8 mouse cellular contexts compared by ENCODE assay signal in genomic region chr4:146483571-146484280, GRCm38 (mm10). TPM values are rescaled to one million over a fixed set of nuclear protein-coding genes. Genes with fewer than 3 reads are reported as not detected.
DNase-seq lines count a peak whose midpoint lies in the region; ATAC-seq and TF ChIP-seq lines count a peak whose summit lies in the region.
"Not testable (repeated sequence)": the region's sequence is repeated elsewhere in the genome, so short reads cannot be mapped to it uniquely, and the experiment has no call there.

No protein-coding gene starts in this region.

- not testable (repeated sequence) for H3K4me3 ChIP-seq in ES-Bruce4 (ENCODE audit: low read depth, low read length); embryonic facial prominence, embryonic 13.5 days; hindbrain, embryonic 13.5 days; layer of hippocampus, adult 2 months; liver, embryonic 16.5 days (ENCODE audit: low read depth, low read length); midbrain, embryonic 15.5 days; stomach, embryonic 16.5 days (replicated peaks; ENCODE audit: low read length)

- peak; percentile 92 for DNase-seq in heart, adult 11 months
- DNase-seq in layer of hippocampus, adult 2 months (ENCODE audit: low spot score in 2 of 2), result not testable (repeated sequence)

- not testable (repeated sequence) for H3K4me2 ChIP-seq in embryonic facial prominence, embryonic 13.5 days; hindbrain, embryonic 13.5 days; liver, embryonic 16.5 days (ENCODE audit: low read depth, low read length); midbrain, embryonic 15.5 days; stomach, embryonic 16.5 days (ENCODE audit: low read depth, low read length)

- H3K36me3 ChIP-seq in ES-Bruce4 (ENCODE audit: control insufficient read depth, insufficient read depth, low read length, poor library complexity, severe bottlenecking); embryonic facial prominence, embryonic 13.5 days; hindbrain, embryonic 13.5 days; liver, embryonic 16.5 days (ENCODE audit: control insufficient read depth, insufficient read depth); midbrain, embryonic 15.5 days (replicated peaks); stomach, embryonic 16.5 days (ENCODE audit: control insufficient read depth, insufficient read depth, low read length): not testable (repeated sequence)

- ATAC-seq in embryonic facial prominence, embryonic 13.5 days (ENCODE audit: insufficient number of reproducible peaks, insufficient read depth, low FRiP score, low TSS enrichment, low read depth), result peak; percentile 35; the same call in 1 of the 2 replicates
- peak; percentile 55; the same call in 1 of the 2 replicates for ATAC-seq in hindbrain, embryonic 13.5 days (ENCODE audit: low FRiP score)
- peak; percentile 23 for ATAC-seq in liver, embryonic 16.5 days (ENCODE audit: low read depth)
- ATAC-seq in midbrain, embryonic 15.5 days (replicated peaks), result peak; percentile 57
- ATAC-seq in stomach, embryonic 16.5 days (ENCODE audit: insufficient read depth, low FRiP score), result peak; percentile 54

- WGBS in embryonic facial prominence, embryonic 13.5 days, result 72% methylated on average over 13 of the region's 13 CpGs
- 75% methylated on average over 13 of the region's 13 CpGs for WGBS in hindbrain, embryonic 13.5 days
- 56% methylated on average over 13 of the region's 13 CpGs for WGBS in liver, embryonic 16.5 days (ENCODE audit: insufficient replicate concordance)
- WGBS in midbrain, embryonic 15.5 days, result 74% methylated on average over 13 of the region's 13 CpGs
- 70% methylated on average over 13 of the region's 13 CpGs for WGBS in stomach, embryonic 16.5 days

- H3K27ac ChIP-seq in ES-Bruce4 (ENCODE audit: insufficient read depth, low read length); embryonic facial prominence, embryonic 13.5 days; hindbrain, embryonic 13.5 days; layer of hippocampus, adult 2 months; liver, embryonic 16.5 days (ENCODE audit: low read length); midbrain, embryonic 15.5 days; stomach, embryonic 16.5 days (ENCODE audit: low read length): not testable (repeated sequence)

- not testable (repeated sequence) for H3K27me3 ChIP-seq in ES-Bruce4 (ENCODE audit: control insufficient read depth, insufficient read depth, low read length, poor library complexity, severe bottlenecking); embryonic facial prominence, embryonic 13.5 days; hindbrain, embryonic 13.5 days; liver, embryonic 16.5 days (ENCODE audit: control insufficient read depth, insufficient read depth, low read depth, low read length); midbrain, embryonic 15.5 days (replicated peaks); stomach, embryonic 16.5 days (ENCODE audit: control insufficient read depth, insufficient read depth, low read length)

- H3K9ac ChIP-seq in ES-Bruce4 (ENCODE audit: low read depth, poor library complexity, severe bottlenecking); embryonic facial prominence, embryonic 13.5 days; hindbrain, embryonic 13.5 days; liver, embryonic 16.5 days (ENCODE audit: low read depth, low read length); midbrain, embryonic 15.5 days; stomach, embryonic 16.5 days (ENCODE audit: low read length): not testable (repeated sequence)

- not testable (repeated sequence) for TF ChIP-seq EP300 in ES-Bruce4 (IDR thresholded peaks at IDR 0.05; ENCODE audit: insufficient read depth, low read depth, low read length)

- TF ChIP-seq CTCF in ES-Bruce4 (IDR thresholded peaks at IDR 0.05; ENCODE audit: low read depth, low read length), result peak; percentile 76
- peak; percentile 39 for TF ChIP-seq CTCF in layer of hippocampus, adult 2 months (conservative IDR thresholded peaks at IDR 0.05)

- not testable (repeated sequence) for H3K4me1 ChIP-seq in ES-Bruce4 (ENCODE audit: control insufficient read depth, insufficient read depth, low read length); embryonic facial prominence, embryonic 13.5 days; hindbrain, embryonic 13.5 days (replicated peaks); liver, embryonic 16.5 days (ENCODE audit: control insufficient read depth, low read depth, low read length); midbrain, embryonic 15.5 days; stomach, embryonic 16.5 days (ENCODE audit: control insufficient read depth, insufficient read depth, low read length)

- TF ChIP-seq POLR2A in ES-Bruce4 (IDR thresholded peaks at IDR 0.05; ENCODE audit: insufficient read depth, low read length), result not testable (repeated sequence)

- H3K9me3 ChIP-seq in ES-Bruce4 (replicated peaks; ENCODE audit: control insufficient read depth, insufficient read depth, low read length, poor library complexity, severe bottlenecking), result not testable (repeated sequence)
- H3K9me3 ChIP-seq in embryonic facial prominence, embryonic 13.5 days, result peaks cover 63% of the 10 kb centered on the region
- H3K9me3 ChIP-seq in hindbrain, embryonic 13.5 days, result peaks cover 69% of the 10 kb centered on the region
- H3K9me3 ChIP-seq in liver, embryonic 16.5 days (replicated peaks; ENCODE audit: control insufficient read depth, low read length), result peaks cover 13% of the 10 kb centered on the region
- peaks cover 79% of the 10 kb centered on the region for H3K9me3 ChIP-seq in midbrain, embryonic 15.5 days
- peaks cover 32% of the 10 kb centered on the region for H3K9me3 ChIP-seq in stomach, embryonic 16.5 days (replicated peaks; ENCODE audit: control insufficient read depth, low read length)

RNA-seq across cellular contexts. Expression of gene Zfp981, which starts 18.1 kb away (rescaled TPM):
- 35.1 and 39.3 TPM in 2 replicates for polyA plus RNA-seq in ES-Bruce4 (2011; ENCODE audit: insufficient read depth, insufficient read length, low read depth, missing spikeins)
- 0.37 TPM in 1 of 2 replicates, not detected in the other for polyA plus RNA-seq in embryonic facial prominence, embryonic 13.5 days (2015; fragmentation: Nextera tagmentation; extraction: Ambion mirVana)
- 0.13 TPM in 2 replicates for polyA plus RNA-seq in hindbrain, embryonic 13.5 days (2015; fragmentation: Nextera tagmentation; extraction: Ambion mirVana)
- total RNA-seq in layer of hippocampus, adult 2 months (2021), result under 1 TPM in 1 of 2 experiments, not detected in 1; 0.20 TPM
- 0.02 TPM in 1 of 2 replicates, not detected in the other for polyA plus RNA-seq in liver, embryonic 16.5 days (2015; fragmentation: Nextera tagmentation; extraction: Ambion mirVana)
- polyA plus RNA-seq in midbrain, embryonic 15.5 days (2015; fragmentation: Nextera tagmentation; extraction: Ambion mirVana), result 0.10 and 0.15 TPM in 2 replicates
- polyA plus RNA-seq in stomach, embryonic 16.5 days (2015; fragmentation: Nextera tagmentation; extraction: Ambion mirVana), result not detected in 2 replicates

RNA-seq across cellular contexts. Expression of gene Zfp992, which starts 34.9 kb away (rescaled TPM):
- 21.3 and 23.7 TPM in 2 replicates for polyA plus RNA-seq in ES-Bruce4 (2011; ENCODE audit: insufficient read depth, insufficient read length, low read depth, missing spikeins)
- 2.7 and 3.7 TPM in 2 replicates for polyA plus RNA-seq in embryonic facial prominence, embryonic 13.5 days (2015; fragmentation: Nextera tagmentation; extraction: Ambion mirVana)
- 2.4 and 2.6 TPM in 2 replicates for polyA plus RNA-seq in hindbrain, embryonic 13.5 days (2015; fragmentation: Nextera tagmentation; extraction: Ambion mirVana)
- 1 to 10 TPM; 2.5 to 2.8 TPM for total RNA-seq in layer of hippocampus, adult 2 months (2021)
- 1.5 and 1.6 TPM in 2 replicates for polyA plus RNA-seq in liver, embryonic 16.5 days (2015; fragmentation: Nextera tagmentation; extraction: Ambion mirVana)
- polyA plus RNA-seq in midbrain, embryonic 15.5 days (2015; fragmentation: Nextera tagmentation; extraction: Ambion mirVana), result 1.6 and 1.8 TPM in 2 replicates
- polyA plus RNA-seq in stomach, embryonic 16.5 days (2015; fragmentation: Nextera tagmentation; extraction: Ambion mirVana), result 1.9 and 2.7 TPM in 2 replicates

Comparison
In these comparisons a context has a peak if more than half of its experiments do, and no peak if none do; other contexts are left out.
1. RNA of gene Zfp981, which starts 18.1 kb away (polyA plus RNA-seq): 35.1 to 39.3 TPM in ES-Bruce4; 0.37 TPM in embryonic facial prominence, embryonic 13.5 days, 0.10 to 0.15 TPM in midbrain, embryonic 15.5 days, 0.13 TPM in hindbrain, embryonic 13.5 days, 0.02 TPM in liver, embryonic 16.5 days and not detected in stomach, embryonic 16.5 days; every median in the first group is over 10 times any median in the second.
2. Peak in every context shown above with its lines, with median percentiles within 50 percentile points of each other: ATAC-seq.